Mouse (Mus musculus): ENCODE data around the gene Itprid2. TPM values are rescaled to one million over a fixed set of nuclear protein-coding genes. Genes with fewer than 3 reads are reported as not detected.
"Not testable (repeated sequence)": the region's sequence is repeated elsewhere in the genome, so short reads cannot be mapped to it uniquely, and the experiment has no call there.

The Itprid2 gene
- total RNA-seq (2021): 10 to 100 TPM; 48.2 to 56.8 TPM
- 4.6 and 7.1 TPM in 2 replicates for polyA plus RNA-seq (2012; rRNA removed)
- long read RNA-seq, full-length matches to known transcripts: 12 of 15 reads
- long read RNA-seq, partial matches to known transcripts: 1 of 15 reads
- long read RNA-seq, other reads (novel, unspliced or antisense): 2 of 15 reads

DNA sequence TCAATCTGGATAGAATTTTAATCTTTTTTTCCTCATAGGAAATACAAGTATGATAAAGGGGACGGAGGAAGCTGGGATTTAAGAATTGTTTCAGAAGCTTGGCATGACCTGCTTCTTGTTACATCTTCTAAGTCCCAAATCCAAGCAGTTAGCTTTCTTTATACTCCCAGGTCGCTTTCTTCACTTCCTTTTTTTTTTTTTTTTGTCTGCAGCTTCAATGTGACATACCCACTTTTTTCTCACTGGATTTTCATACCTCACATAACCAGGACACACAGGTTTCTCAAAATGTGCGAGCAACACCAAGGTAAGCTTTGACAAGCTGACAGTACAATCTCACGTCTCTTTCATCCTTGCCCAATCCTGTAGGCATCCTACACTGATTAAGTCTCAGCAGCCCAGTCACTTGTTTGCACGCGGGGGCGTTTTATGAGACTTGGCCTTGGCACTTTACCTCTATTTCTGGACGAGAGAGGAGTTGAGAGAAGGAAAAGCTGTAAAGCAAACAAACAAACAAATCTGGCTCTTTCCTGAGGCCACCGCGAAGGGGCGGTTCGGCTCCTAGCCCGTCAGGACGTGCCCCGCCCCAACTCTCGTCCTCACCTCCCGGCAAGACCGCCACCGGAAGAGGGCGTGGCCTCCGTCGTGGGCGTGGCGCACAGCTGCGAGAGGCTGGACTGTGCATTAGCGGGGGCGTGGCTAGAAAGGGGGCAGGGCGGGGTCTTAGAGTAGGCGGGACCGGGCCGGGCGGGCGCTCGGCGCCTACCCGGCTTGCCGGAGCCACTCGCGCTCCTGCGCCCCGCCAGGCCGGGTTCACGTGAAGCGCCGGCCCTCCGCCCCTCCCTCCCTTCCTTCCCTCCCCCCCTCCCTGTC, at the start of gene Itprid2:
Itprid2 (plus strand) TSS at position 825 of the 873 bp plus-strand sequence.
- DNase-seq: peak; percentile 99

DNA sequence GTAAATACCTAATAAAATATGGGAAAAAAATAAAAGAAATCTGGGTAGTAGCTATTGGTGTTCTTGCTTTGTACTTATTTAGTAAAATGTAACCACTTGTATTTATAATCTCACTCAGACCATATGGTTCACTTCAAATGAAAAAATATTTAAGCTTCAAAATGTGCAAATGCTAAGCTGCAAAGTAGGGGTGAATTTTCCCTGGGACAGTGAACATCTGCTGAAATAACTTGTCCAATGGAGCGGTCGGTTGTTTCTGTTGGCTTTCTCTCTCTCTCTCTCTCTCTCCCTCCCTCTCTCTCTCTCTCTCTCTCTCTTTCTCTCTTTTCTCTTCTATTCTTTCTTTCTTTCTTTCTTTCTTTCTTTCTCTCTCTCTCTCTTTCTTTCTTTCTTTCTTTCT, 39.0 kb upstream of the Itprid2 start:
- no peak for DNase-seq

DNA sequence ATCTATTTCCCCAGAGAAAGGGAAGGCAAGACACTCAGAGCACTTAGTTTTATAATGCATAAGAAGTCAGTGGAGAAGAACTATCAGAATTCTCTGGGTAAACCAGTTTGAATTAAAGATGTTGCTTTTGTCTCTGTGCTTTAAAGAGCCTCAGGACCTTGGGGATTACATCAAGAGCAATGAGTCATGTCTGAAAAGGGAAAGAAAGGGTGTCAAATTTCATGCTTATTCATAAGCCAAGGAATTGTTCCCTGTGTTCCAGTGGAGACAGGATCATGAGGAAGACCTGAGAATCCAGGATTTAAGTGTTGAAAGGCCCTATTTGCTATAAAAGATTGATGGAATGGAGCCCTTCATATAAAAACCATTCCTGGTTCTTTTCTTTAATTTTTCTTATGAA, 38.1 kb upstream of the Itprid2 start:
- DNase-seq: no peak

DNA sequence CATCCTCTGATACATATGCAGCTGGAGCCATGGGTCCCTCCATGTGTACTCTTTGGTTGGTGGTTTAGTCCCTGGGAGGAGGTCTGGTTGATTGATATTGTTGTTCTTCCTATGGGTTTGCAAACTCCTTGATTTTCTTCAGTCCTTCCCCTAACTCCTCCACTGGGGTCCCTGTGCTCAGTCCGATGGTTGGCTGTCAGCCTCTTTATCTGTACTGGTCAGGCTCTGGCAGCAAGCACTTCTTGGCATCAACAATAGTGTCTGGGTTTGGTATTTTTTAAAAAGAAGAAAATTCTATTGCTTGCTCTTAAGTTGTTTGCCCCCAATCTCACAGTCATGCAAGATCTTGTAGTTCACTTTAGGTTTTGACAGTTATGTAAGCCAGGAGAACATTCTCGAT, 34.0 kb upstream of the Itprid2 start:
- not testable (repeated sequence) for DNase-seq

DNA sequence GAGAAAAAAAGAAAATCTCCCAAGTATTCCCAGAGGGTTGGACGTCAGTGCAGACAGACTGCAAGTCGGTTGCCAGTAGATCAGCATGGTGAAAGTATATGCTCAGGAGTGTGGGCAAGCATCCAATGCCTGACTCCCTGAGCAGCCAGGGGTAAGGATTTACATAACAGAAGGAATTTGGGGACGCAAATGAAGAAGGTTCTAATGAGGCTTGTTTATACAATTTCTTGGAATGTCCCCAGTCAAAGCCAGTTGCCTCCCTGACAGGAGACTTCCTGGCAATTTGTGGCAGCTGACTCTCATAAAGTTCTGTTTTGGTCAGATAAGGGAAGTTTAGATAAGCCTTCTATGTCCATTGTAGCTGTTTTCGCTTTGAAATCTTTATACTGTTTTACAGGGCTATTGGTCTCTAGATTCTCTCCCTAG, 33.4 kb upstream of the Itprid2 start:
- DNase-seq: no peak

DNA sequence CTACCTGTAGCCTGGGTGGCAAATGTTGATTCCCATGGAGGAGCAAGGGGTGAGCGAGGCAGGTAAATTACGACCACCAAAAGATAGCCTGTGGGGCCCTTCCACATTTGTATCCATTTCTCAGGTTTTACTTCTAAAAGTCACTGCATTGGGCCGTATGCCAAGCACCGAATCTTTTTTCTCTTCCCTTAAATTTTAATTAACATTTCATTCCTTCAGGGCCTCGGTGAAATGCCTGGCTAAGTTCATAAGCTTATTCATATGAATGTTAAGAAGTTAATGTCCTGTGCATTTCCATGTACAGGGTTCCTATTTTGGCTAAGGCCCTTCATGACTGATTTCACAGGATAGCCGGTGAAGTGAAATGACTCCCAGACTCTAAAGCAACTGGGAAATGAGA, 32.8 kb upstream of the Itprid2 start:
- DNase-seq: no peak

DNA sequence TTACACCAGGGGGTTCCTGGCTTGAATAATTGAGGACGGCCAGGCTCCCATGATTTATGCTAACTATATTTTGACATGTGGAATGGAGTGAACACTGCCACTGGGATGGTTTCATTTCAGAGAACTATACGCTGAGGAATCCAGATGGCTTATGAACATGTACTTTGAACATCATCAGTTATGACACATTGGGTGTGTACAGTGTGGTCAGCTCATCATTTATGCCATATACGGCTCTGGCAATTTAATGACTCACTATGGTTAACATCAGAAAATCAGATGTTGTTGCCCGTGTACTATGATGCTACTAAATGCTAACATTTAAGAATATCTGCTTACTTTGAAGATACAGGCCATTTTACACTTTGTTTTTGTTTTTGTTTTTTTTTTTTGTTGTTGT, 31.8 kb upstream of the Itprid2 start:
- no peak for DNase-seq

DNA sequence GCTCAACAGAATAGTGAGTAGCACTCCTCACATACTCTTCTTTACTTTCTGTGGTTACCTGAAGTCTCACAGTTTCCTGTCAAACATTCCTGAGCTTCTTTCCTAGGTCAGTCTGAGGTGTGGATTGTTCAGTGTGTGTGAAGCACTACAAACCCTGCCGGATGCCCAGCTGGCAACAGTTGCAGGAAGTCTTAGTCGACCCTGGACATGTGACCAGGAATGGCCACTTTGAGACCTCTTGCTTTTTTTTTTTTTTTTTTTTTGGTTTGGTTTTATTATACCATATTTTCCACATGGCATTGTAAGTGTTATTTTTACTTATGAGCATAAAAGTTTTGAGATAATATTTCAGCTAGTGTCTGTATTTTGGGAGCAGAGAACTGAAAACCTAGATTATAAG, 29.1 kb upstream of the Itprid2 start:
- DNase-seq: no peak

DNA sequence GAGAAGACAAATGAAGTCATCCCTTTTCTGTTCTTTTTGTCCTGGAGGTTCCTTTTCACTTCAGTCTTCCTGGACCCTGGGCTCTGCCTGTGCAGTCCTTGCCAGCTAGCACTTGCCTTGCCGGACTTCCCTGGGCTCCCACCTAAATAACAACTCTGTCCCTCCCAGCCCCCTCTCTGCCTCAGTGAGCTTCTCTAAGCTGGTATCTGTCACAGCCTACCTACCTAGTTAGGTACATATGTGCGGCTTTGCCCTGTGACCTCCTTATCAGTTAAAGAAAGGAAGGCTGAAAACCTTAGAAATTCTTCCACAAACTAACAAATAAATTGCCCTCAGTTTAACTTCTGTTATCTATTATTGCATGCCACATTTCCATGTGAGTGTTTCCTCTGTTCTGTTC, 28.0 kb upstream of the Itprid2 start:
- DNase-seq: no peak

DNA sequence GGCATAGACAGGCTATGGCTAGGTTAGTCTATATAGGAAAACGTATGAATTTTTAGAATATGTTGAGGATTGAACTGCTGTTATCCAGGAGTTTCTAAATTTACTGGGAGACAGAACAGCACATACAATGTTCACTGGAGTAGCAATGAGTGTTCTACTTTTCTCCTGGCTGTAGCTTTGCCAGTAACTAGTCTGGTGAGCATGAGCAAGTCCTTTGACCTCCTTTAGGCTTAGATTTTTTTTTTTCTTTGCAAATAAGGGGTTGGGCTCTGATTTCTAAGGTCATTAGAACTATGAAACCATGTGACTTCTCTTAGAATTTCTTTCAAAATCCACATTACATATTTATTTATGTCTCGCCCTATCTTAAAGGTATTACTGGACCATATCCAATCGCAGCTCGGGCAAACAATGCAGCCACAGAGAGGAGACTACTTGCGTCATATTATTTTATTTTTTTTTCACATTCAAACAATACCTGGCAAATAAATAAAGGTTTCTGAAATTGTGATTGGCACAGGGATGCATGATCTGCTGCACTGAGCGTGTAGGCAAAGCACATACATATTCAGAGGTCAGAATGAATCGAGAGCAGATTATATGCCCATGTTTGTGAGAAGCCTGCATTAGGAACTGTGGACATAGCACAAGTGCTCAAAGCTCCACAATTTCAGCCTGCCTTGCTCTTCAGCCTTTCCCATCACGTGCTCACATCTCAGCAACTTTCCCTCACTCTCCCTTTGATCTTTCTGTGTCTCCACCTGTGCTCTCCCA, 26.7 kb upstream of the Itprid2 start:
- DNase-seq: no peak

DNA sequence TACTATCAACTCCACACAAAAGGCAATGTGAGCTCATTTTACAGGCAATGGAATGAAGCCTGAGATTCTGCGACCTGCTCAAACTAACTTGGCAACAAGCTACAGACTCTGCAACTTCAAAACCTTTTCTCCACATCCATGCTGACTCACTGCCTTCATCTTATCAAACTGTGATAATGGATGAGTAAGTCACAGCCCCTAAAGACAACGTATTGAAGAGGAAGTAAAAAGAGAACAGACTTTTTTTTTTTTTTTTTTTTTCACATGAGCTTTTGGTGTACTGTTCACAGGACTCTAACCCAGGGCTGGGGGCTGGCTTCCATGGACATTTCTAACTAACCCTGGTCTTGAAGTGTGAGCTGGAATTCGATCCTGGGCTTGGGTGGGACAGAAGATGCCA, 24.3 kb upstream of the Itprid2 start:
- no peak for DNase-seq

DNA sequence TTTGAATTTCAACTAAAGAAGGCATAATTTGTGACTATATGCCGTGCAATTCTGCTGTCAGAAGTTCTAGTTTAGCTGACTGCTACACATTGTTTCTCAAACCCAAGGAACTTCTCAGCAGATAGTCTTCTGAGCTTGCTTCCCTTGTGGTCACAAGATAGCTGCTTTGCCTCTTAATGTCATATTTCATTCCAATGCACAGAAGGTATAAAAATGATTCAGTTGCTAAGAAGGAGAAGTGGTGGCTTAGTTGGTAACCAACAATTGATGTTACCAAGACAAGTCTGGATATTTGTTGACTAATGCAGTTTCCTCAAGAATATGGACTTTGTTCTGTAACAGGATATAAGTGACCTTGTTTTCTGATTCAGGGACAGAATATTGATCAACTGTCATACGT, 17.0 kb upstream of the Itprid2 start:
- no peak for DNase-seq

DNA sequence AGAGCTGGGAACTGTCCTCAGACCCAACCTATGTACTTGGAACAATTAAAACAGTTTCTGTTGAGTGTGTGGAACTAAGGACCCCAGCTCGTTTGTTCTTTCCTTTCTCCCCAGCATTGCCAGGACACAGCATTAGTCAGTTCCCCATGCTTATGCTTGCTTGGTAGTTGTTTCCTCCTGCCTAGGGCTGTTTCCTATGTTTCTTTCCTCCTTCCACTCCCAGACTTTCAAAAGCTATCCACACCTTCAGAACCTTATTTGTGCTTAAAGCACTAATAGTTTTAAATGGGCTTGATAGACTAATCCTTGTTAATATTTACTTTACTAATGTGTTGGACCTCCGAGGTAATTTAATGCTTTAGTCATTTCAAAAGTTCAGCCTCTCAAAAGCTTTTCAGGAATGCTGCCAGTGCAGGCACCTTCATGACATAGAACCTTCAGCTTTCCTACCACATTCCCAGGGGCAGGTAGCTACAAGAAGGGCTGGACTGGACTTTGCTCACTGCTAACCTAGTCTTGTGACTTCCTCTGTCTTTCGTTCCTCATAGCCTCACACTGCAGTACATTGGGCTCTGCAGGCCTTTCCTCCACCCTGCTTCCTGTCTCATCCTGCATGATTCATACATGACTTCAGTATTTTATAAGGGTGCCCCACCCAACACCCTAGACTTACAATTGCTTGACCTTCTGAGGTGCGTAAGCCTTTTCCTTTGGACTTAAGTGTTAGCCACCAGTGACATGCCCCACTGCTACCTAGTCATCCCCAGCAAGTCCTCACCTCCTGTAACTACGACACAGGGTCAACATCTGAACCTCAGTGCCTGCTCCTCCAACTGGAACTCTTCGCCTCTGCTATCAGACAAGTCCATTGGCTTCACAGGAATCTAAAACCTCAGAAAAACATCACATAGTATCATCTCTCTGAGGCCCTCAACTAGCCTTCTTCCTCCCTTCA, 16.3 kb upstream of the Itprid2 start:
- DNase-seq: no peak

DNA sequence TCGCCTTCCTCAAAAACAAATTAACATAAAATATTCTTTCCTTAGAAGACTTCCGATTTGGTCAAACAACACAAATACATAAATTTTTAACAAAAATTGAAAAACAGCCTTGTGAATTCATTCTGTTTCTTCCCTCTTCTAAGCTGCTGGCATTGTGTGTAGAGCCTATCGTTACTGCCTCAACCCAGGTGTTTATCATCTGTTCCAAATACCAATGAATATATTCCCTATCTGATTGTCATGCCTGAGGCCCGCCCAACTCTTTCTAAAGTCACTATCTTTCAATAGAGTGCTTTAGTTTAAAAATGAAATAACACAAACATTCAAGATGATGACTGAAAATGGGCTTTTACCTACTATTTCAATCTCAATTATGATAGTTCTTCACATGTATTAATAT, 11.9 kb upstream of the Itprid2 start:
- DNase-seq: no peak

DNA sequence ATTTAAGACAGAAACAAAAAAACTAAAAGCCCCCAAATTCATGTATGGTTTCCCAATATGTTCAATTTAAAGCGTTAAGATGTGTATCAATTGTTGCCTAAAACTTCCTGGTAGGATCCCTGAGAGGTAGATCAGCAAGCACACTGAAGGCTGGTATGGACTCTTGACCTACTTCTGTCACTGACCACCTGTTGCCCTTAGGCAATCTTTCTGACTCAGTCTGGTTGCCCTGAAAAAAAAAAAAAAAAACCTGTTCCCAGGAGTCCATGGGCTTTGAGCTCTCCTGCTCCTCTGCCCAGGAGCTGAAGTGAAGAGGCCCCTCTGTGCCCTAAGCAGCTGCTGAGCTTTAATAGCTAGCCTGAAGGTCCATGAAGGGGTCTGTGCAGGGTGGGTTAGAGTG, 7.5 kb upstream of the Itprid2 start:
- no peak for DNase-seq

DNA sequence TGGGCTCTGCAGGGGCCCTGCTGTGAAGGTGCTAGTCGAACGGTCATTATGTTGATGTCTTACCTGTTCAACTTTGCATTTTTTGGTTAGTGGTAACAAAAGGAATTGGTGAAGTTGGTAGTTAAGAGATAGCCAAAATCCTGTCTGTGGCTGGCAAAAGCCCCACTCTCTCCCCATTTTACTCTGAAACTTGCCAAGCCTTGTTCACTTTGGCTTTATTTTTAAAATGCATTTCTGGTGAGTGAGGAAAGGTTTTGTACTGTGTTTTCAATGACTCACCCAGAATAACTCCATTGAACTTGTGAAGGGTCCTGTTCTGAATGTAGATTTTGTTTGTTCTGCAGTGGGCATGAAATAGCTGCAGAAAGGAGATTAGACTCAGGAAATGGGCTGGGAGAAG, 4.9 kb upstream of the Itprid2 start:
- no peak for DNase-seq

DNA sequence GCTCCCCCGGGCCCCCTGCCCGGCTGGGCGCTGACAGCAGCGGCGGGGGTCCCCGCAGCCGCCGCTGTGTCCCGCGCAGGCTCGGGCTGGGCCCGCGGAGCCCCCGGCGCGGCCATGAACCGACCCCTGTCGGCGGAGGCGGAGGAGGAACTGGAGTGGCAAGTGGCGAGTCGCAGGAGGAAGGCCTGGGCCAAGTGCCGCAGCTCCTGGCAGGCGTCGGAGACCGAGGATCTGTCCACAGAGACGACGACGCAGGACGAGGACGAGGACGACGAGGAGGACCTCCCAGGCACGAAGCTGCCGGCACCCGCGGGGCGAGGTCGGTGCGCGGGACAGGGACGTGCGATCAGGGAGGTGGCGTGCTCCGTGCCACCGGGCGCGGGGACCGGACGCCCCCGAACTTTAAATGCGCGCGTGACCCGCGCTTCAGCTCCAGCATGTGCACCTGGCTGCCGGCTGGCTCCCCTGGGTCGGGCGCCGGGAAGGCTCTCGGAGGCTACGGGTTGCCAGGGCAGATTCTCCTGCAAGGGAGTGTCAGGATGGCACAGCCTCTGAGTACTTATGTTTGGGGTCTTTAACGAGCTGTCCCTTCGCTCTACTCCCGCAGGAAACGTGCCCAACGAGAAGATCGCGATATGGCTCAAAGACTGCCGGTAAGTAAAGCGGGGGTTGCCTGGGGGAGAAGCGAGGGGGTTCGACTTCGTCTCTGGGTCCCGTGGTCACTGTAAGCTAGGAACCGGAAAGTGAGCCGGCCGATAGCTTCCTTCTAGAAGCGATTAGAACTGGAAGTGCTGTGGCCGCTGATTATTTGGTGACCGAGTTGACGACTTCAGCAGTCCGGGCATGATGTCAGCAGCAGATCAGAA, 507 bp downstream of the Itprid2 start:
- peak; percentile 86 for DNase-seq

DNA sequence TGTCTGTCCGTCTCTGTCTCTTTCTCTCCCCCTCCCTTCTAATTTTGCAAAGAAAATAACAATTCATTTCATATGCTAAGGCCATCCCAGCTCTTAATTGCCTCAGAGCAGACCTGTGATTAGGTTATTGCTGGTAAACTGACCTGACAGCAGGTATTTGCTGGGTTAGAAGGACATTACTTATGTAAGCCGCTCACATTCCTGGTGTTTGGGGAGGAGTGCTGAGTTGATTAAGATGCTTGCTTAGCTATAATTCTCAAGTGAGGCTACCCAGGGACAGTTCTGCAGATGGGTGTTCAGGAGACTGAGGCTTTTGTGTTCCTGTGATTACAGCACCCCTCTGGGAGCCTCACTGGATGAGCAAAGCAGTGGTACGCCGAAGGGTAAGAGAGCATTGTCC, 3.8 kb downstream of the Itprid2 start:
- DNase-seq: no peak

DNA sequence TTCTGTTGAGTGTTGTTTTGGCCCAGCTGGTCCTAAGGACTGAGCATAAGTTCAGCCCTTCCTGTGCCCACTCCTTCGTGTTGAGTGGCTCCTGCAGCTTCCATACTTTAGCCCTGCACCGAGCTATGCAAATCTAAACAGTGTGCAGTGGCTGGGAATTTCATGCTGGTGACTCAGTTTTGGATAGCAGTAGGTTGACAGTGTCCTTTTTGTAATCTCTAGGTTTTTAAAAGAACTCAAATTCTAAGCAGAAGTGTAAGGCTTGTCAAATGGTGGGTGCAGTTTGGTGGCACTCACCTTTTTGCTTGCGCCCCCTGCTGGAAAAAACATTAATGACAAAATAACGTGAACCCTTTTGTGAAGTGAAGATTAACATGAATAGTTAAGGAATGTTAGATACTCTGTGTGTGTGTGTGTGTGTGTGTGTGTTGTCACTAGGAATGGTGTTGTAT, 11.1 kb downstream of the Itprid2 start:
- peak; percentile 49 for DNase-seq

DNA sequence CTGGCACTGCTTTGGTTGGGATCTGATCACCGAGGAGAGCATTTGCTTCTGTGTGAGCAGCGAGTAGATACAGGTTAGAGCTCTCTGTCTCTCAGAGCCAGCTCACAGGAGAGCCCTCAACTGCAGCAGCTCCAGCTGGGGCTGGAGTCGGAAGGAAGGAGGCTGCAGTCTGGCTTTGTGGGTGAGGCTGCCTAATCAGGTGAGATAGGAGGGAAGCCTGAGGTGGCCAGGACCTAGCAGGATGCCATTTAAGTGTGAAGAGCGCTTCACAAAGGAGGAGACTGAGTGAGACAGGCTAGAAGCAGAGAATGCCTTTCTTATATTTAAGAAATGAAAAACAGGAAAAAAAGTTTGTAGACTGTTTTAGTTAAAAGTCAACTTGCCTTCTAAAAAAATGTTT, 11.9 kb downstream of the Itprid2 start:
- DNase-seq: no peak

DNA sequence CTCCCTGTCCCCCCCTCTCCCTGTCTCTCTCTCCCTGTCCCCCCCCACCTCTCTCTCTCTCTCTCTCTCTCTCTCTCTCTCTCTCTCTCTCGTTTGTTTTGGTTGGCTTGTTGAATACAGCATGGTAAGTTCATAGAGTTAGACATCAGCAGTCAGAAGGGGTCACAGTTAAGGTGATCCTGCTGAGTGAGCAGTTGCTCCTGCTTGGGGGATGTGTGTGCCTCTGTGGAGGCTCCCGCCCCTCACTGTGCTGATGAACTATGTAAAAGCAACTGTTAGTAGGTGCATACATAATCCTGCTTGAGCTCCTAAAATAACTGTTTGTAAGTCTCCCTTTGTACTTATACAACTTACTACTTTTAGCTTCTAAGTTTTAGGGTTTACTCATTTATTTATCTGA, 12.6 kb downstream of the Itprid2 start:
- no peak for DNase-seq

All from adrenal gland, adult 2 months (tissue).